Mouse (Mus musculus) gastrocnemius, postnatal 4 days (tissue): Measurements from ENCODE around the gene Gm13306. TPM values are rescaled to one million over a fixed set of nuclear protein-coding genes. Genes with fewer than 3 reads are reported as not detected.
"Not testable (repeated sequence)": the region's sequence is repeated elsewhere in the genome, so short reads cannot be mapped to it uniquely, and the experiment has no call there.

ENCODE experiments used
- DNase-seq, 2 experiments: peaks; one replicate each; pipeline ENCODE4 v3.0.0; 2021 to 2022; ENCODE audit warnings: low spot score in 2 of 2, mixed read lengths in 2 of 2
- long read RNA-seq, 2 experiments: library from polyadenylated mRNA; stranded (forward); transcript quantifications; one replicate each; pipeline ENCODE4 v2.0.0; 2021
- total RNA-seq, 2 experiments: library from RNA; stranded (reverse); gene quantifications; 2 replicates each; pipeline ENCODE4 v1.2.3; 2021

Gm13306 gene
- under 1 TPM in 1 of 2 experiments, not detected in 1; 0.70 TPM for total RNA-seq
- long read RNA-seq, experiment 1, partial matches to known transcripts = 1 of 1 reads
- long read RNA-seq, experiment 1, other reads (novel, unspliced or antisense) = 0 of 1 reads
- long read RNA-seq, experiment 2 = 0 reads

GRCm38 (mm10) chr4:42153136-42153535 is at the start of gene Gm13306:
Gene Gm13306, plus strand, starts transcription at chr4:42153436.
- not testable (repeated sequence) for DNase-seq

- DNase-seq = not testable (repeated sequence)
Measured at GRCm38 (mm10) chr4:42114517-42114916, 38.7 kb upstream of the Gm13306 start, which contains the start of gene Gm13304. Gene Gm13304, plus strand, starts transcription at chr4:42114817.

- not testable (repeated sequence) for DNase-seq
Measured at GRCm38 (mm10) chr4:42168503-42168902, 15.3 kb downstream of the Gm13306 start, which contains the start of gene Gm13305. Gene Gm13305, minus strand, starts transcription at chr4:42168603.

GRCm38 (mm10) chr4:42178243-42178642 is 25.0 kb downstream of the Gm13306 start:
- not testable (repeated sequence) for DNase-seq

- not testable (repeated sequence) for DNase-seq
Measured at GRCm38 (mm10) chr4:42183234-42184197, 30.3 kb downstream of the Gm13306 start.

GRCm38 (mm10) chr4:42184324-42184979 is 31.2 kb downstream of the Gm13306 start:
- not testable (repeated sequence) for DNase-seq

- not testable (repeated sequence) for DNase-seq
Measured at GRCm38 (mm10) chr4:42184980-42185372, 31.7 kb downstream of the Gm13306 start.

Other genes starting within 250 kb of the Gm13306 start
- gene Gm21541, start 249.8 kb upstream of the Gm13306 start, total RNA-seq = not detected
- gene Gm20878, start 211.9 kb upstream of the Gm13306 start, total RNA-seq = 1 to 10 TPM; 2.8 to 3.0 TPM
- under 1 TPM; 0.21 to 0.27 TPM for gene Fam205a4, start 187.4 kb upstream of the Gm13306 start, total RNA-seq
- gene Gm21093, start 118.7 kb upstream of the Gm13306 start, total RNA-seq = not detected
- not detected for gene Gm3893, start 62.2 kb upstream of the Gm13306 start, total RNA-seq
- gene Gm13304, start 38.6 kb upstream of the Gm13306 start, total RNA-seq = 1 to 10 TPM; 7.2 to 8.0 TPM
- gene Gm13305, start 15.2 kb downstream of the Gm13306 start, total RNA-seq = under 1 TPM; 0.29 to 0.34 TPM
- gene Gm10600, start 87.2 kb downstream of the Gm13306 start, total RNA-seq = under 1 TPM in 1 of 2 experiments, not detected in 1; 0.61 TPM
- not detected for gene Ccl21b, start 102.3 kb downstream of the Gm13306 start, total RNA-seq
- not detected for gene Gm21953, start 140.8 kb downstream of the Gm13306 start, total RNA-seq
- gene Fam205a3, start 164.9 kb downstream of the Gm13306 start, total RNA-seq = under 1 TPM in 1 of 2 experiments, not detected in 1; 0.23 TPM